Mouse (Mus musculus): Measurements from ENCODE around the gene Ppp2r2c.

DNA sequence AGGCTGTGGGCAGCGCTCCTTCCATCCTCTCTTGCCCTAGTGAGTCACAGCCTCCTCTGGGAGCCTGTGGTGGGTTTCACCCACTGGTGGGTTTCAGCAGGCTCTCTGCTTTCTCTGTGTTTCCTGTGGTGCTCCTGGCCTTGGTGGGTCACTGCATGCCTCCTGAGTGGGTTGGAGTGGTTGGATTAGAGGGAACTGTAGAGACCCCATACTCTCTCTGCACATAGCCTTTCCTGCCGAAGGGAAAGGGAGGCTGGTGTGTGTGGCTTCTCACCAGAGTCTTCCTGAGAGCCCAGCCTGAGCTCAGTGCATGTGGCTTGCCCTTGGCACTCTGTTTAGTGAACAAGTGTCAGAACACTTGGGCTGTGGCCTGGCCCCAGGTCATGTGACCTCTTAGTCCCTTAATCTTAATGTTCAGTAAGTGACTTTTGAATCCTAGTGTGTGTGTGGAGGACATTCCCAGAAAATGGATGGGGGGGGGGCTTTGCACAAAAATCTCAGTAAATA is 21.1 kb downstream of the Ppp2r2c start:
- TF ChIP-seq CTCF (IDR thresholded peaks at IDR 0.05; ENCODE audit: insufficient read depth, low read length) (no peak), POLR2A (IDR thresholded peaks at IDR 0.05; ENCODE audit: borderline replicate concordance, extremely low read depth, low read depth, low read length) (no peak)

All from lung, adult 2 months (tissue).